In the genomic region with DNA sequence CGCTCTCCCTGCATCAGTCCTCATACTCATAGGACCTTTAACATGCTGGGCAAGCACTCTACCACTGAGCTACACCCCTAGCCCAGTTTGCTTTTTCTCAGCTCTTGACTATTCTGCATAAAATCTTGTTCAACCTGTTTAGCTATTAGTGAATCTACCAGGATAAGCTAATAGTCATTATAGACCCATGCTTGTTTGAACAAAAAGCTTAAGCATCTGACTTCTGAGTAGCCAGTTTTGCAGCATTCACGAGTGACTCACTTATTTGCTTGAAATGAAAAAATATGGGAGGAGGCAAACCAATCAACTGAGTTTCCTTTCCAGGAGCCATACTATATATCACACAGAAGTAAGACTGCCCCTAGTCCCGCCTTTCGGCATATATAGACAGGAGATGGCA, we compare ENCODE assay signal across 18 mouse cellular contexts. TPM values are rescaled to one million over a fixed set of nuclear protein-coding genes. Genes with fewer than 3 reads are reported as not detected.
DNase-seq lines count a peak whose midpoint lies in the region; ATAC-seq and TF ChIP-seq lines count a peak whose summit lies in the region.
"Had no signal": no experiment of that assay in that cellular context is flagged by ENCODE, and none has a peak within 500 bp of the region (broad histone marks: within the 10 kb centered on the region; RNA-seq: fewer than 3 reads in every experiment).

No protein-coding gene starts in this region.

- H3K4me3 ChIP-seq in lung, embryonic 14.5 days (ENCODE audit: low read depth, low read length): no peak overlapping the region
- H3K4me3 ChIP-seq in stomach, postnatal 0 days (ENCODE audit: low read depth, low read length): no peak overlapping the region
- H3K4me3 ChIP-seq: forebrain, embryonic 15.5 days; hindbrain, embryonic 12.5 days had no signal

- no peaks in the 10 kb centered on the region for H3K27me3 ChIP-seq in lung, embryonic 14.5 days (ENCODE audit: insufficient read depth, low read length)
- no peaks in the 10 kb centered on the region for H3K27me3 ChIP-seq in stomach, postnatal 0 days (ENCODE audit: control insufficient read depth, insufficient read depth, low read length)
- H3K27me3 ChIP-seq: forebrain, embryonic 15.5 days; hindbrain, embryonic 12.5 days had no signal

- peak; percentile 85 for ATAC-seq in lung, embryonic 14.5 days (ENCODE audit: insufficient read depth)
- ATAC-seq in stomach, postnatal 0 days (ENCODE audit: low FRiP score, low TSS enrichment): peak; percentile 94
- no peak for ATAC-seq in inflammation-experienced regulatory T-cells, adult 6 months
- ATAC-seq: forebrain, embryonic 15.5 days had no signal

- peak; percentile 94 for TF ChIP-seq EP300 in stomach, postnatal 0 days (optimal IDR thresholded peaks at IDR 0.05)

- H3K36me3 ChIP-seq in lung, embryonic 14.5 days (ENCODE audit: insufficient read depth): no peaks in the 10 kb centered on the region
- no peaks in the 10 kb centered on the region for H3K36me3 ChIP-seq in stomach, postnatal 0 days (ENCODE audit: control insufficient read depth, insufficient read depth, low read length)
- H3K36me3 ChIP-seq: forebrain, embryonic 15.5 days; hindbrain, embryonic 12.5 days had no signal

- no peak overlapping the region for H3K9ac ChIP-seq in lung, embryonic 14.5 days
- no peak overlapping the region for H3K9ac ChIP-seq in stomach, postnatal 0 days (ENCODE audit: low read length)
- H3K9ac ChIP-seq: forebrain, embryonic 15.5 days; hindbrain, embryonic 12.5 days had no signal

- DNase-seq in lung, embryonic 14.5 days: peak; percentile 54
- DNase-seq in lung, postnatal 10 days: no peak
- peak; percentile 49 for DNase-seq in urinary bladder, postnatal 14 days (ENCODE audit: low spot score)
- no peak for DNase-seq in urinary bladder, postnatal 25 days (ENCODE audit: low spot score)
- peak; percentile 32 for DNase-seq in lung, postnatal 36 days
- DNase-seq in stomach, postnatal 0 days (ENCODE audit: low spot score): peak; percentile 59
- DNase-seq: adrenal gland, adult 2 months; adrenal gland, postnatal 25 days; cerebellum, adult 18-20 months; cerebellum, adult 9-11 months; cerebellum, postnatal 36 days; gastrocnemius, postnatal 36 days; heart, adult 11 months; heart, postnatal 10 days; heart, postnatal 4 days had no signal

- no peak for TF ChIP-seq CTCF in lung, embryonic 14.5 days (IDR thresholded peaks at IDR 0.05; ENCODE audit: low read depth)
- TF ChIP-seq CTCF in stomach, postnatal 0 days (IDR thresholded peaks at IDR 0.05; ENCODE audit: low read depth): no peak

- H3K27ac ChIP-seq in lung, embryonic 14.5 days (ENCODE audit: low read depth): 0 out of 2 replicates have a peak overlapping the region, but pooled peaks have one; percentile 30
- peak overlapping the region; percentile 85 for H3K27ac ChIP-seq in stomach, postnatal 0 days (replicated peaks)
- H3K27ac ChIP-seq: forebrain, embryonic 15.5 days; hindbrain, embryonic 12.5 days had no signal

- H3K4me2 ChIP-seq in lung, embryonic 14.5 days: no peak overlapping the region
- H3K4me2 ChIP-seq in stomach, postnatal 0 days (replicated peaks; ENCODE audit: low read depth): no peak overlapping the region
- H3K4me2 ChIP-seq: forebrain, embryonic 15.5 days; hindbrain, embryonic 12.5 days had no signal

- H3K9me3 ChIP-seq in lung, embryonic 14.5 days (ENCODE audit: low read depth, low read length): no peaks in the 10 kb centered on the region
- H3K9me3 ChIP-seq in stomach, postnatal 0 days (ENCODE audit: control insufficient read depth, low read length): no peaks in the 10 kb centered on the region
- H3K9me3 ChIP-seq: forebrain, embryonic 15.5 days; hindbrain, embryonic 12.5 days had no signal

- 72% methylated on average over 4 of the region's 4 CpGs for WGBS in lung, embryonic 14.5 days
- WGBS in stomach, postnatal 0 days: 59% methylated on average over 4 of the region's 4 CpGs

- H3K4me1 ChIP-seq in lung, embryonic 14.5 days (ENCODE audit: insufficient read depth): no peaks in the 10 kb centered on the region
- no peaks in the 10 kb centered on the region for H3K4me1 ChIP-seq in stomach, postnatal 0 days (replicated peaks; ENCODE audit: control insufficient read depth, insufficient read depth)
- H3K4me1 ChIP-seq: forebrain, embryonic 15.5 days; hindbrain, embryonic 12.5 days had no signal

RNA-seq across cellular contexts. Expression of a gene that starts 32.0 kb away (rescaled TPM):
- polyA plus RNA-seq in lung, embryonic 14.5 days (2014; fragmentation: Nextera tagmentation; extraction: Ambion mirVana): 5.5 and 7.0 TPM in 2 replicates
- 4.3 and 4.7 TPM in 2 replicates for polyA plus RNA-seq in stomach, postnatal 0 days (2015; fragmentation: Nextera tagmentation; extraction: Ambion mirVana)
- polyA plus RNA-seq in inflammation-experienced regulatory T-cells, adult 6 months (2017; shearing (Covaris generic)): 1 to 10 TPM in 2 of 3 experiments, not detected in 1; 1.4 to 2.2 TPM

Comparison
In these comparisons a context has a peak if more than half of its experiments do, and no peak if none do; other contexts are left out.
1. DNase-seq: peak in lung, embryonic 14.5 days (single experiment), urinary bladder, postnatal 14 days (single experiment), lung, postnatal 36 days (single experiment) and stomach, postnatal 0 days (single experiment); none in lung, postnatal 10 days (single experiment) and urinary bladder, postnatal 25 days (single experiment).